Mouse (Mus musculus) liver, embryonic 14.5 days (tissue): Measurements from ENCODE around the gene Efna1. TPM values are rescaled to one million over a fixed set of nuclear protein-coding genes. Genes with fewer than 3 reads are reported as not detected.
A peak's percentile ranks its signal among the peaks of the same experiment; 100 is the strongest.

Experiments
- ATAC-seq: fragments of 200-750 bp; cut with Nextera tagmentation; 2 replicates; pipeline ENCODE4 v1.8.0; 2017; ENCODE audit warnings: moderate number of reproducible peaks, mild to moderate bottlenecking, moderate library complexity; ENCODE audit not compliant: insufficient read depth
- DNase-seq, 3 experiments: peaks; one replicate each; pipeline ENCODE4 v3.0.0-alpha.2; 2012 to 2013; ENCODE audit warnings: low read depth in 3 of 3, low spot score in 3 of 3
- H3K27ac ChIP-seq: fragments of 300-500 bp; sonication (generic); 2 replicates; pipeline ENCODE4 v1.5.1; 2014; ENCODE audit warnings: moderate library complexity, mild to moderate bottlenecking, control low read depth, inconsistent platforms
- H3K27me3 ChIP-seq: fragments of 300-500 bp; sonication (generic); 2 replicates; pipeline ENCODE4 v1.6.1; 2014; ENCODE audit warnings: mild to moderate bottlenecking, low read length, moderate library complexity; ENCODE audit not compliant: control insufficient read depth, insufficient read depth
- H3K36me3 ChIP-seq: fragments of 300-500 bp; sonication (generic); replicated peaks from 2 replicates; pipeline ENCODE4 v1.6.1; 2014; ENCODE audit warnings: low read depth; ENCODE audit not compliant: control insufficient read depth, insufficient read depth
- H3K4me1 ChIP-seq, 2 experiments: fragments of 200-500 bp in 1 of 2; fragments of 300-500 bp in 1 of 2; sonication (generic) in 1 of 2; replicated peaks; 2 replicates each; pipeline ENCODE4 v1.6.1; 2012 to 2014; ENCODE audit warnings: antibody characterized with exemption in 1 of 2, inconsistent platforms in 1 of 2, low read length in 1 of 2; ENCODE audit not compliant: control insufficient read depth in 2 of 2, insufficient read depth in 2 of 2
- H3K4me2 ChIP-seq: fragments of 300-500 bp; sonication (generic); 2 replicates; pipeline ENCODE4 v1.6.1; 2014; ENCODE audit warnings: low read depth, mild to moderate bottlenecking, control low read depth, moderate library complexity
- H3K4me3 ChIP-seq, 2 experiments: fragments of 200-500 bp in 1 of 2; fragments of 300-500 bp in 1 of 2; sonication (generic) in 1 of 2; 2 replicates each; pipeline ENCODE4 v1.5.1; 2012 to 2014; ENCODE audit warnings: low read depth in 2 of 2, low read length in 2 of 2, mild to moderate bottlenecking in 2 of 2, control low read depth in 1 of 2, inconsistent platforms in 1 of 2, moderate library complexity in 1 of 2; ENCODE audit not compliant: insufficient read depth in 1 of 2
- H3K9ac ChIP-seq: fragments of 300-500 bp; sonication (generic); replicated peaks from 2 replicates; pipeline ENCODE4 v1.6.1; 2014; ENCODE audit warnings: mild to moderate bottlenecking, control low read depth, moderate library complexity
- H3K9me3 ChIP-seq: fragments of 300-500 bp; sonication (generic); 2 replicates; pipeline ENCODE4 v1.6.1; 2016; ENCODE audit warnings: low read length, mixed read lengths; ENCODE audit not compliant: control insufficient read depth
- CTCF ChIP-seq: IDR thresholded peaks from 2 replicates; pipeline ENCODE4 v1.5.1; 2016; ENCODE audit warnings: antibody characterized with exemption, low read depth, control low read depth
- EP300 ChIP-seq: IDR thresholded peaks from 2 replicates; pipeline ENCODE4 v1.6.1; 2016; ENCODE audit warnings: antibody characterized with exemption, low read depth
- WGBS: fragments of 180-500 bp; shearing (Covaris S2); extraction: QIAGEN DNeasy Blood & Tissue Kit; methylation state at CpG from one replicate; pipeline ENCODE4 v1.1.7; 2014; ENCODE audit not compliant: insufficient replicate concordance; 5-methylcytosine and 5-hydroxymethylcytosine counted together
- polyA plus RNA-seq, 2 experiments: library from polyadenylated mRNA; depleted of rRNA in 1 of 2; stranded (reverse) in 1 of 2; unstranded in 1 of 2; fragments of >200 nt; fragmentation: Nextera tagmentation in 1 of 2; extraction: Ambion mirVana in 1 of 2; gene quantifications; 2 replicates each; pipeline versions ENCODE4 v1.2.1 to v1.2.3; 2012 to 2014

Gene Efna1
- polyA plus RNA-seq, 2 experiments, result 2.9 to 3.7 TPM

- Histone ChIP-seq H3K27ac (no peak overlapping the region), H3K27me3 (peaks cover 20% of the 10 kb centered on the region), H3K4me3 (no peak overlapping the region), H3K4me2 (no peak overlapping the region), H3K9me3 (no peaks in the 10 kb centered on the region), H3K36me3 (no peaks in the 10 kb centered on the region), H3K9ac (no peak overlapping the region), H3K4me1 (peaks cover 3 to 7% of the 10 kb centered on the region in 2 experiments)
- TF ChIP-seq EP300 (no peak), CTCF (peak; percentile 79)
- ATAC-seq, result no peak
- WGBS, result 55% methylated on average over 9 of the region's 9 CpGs
- peak in 2 of 3 experiments; percentile 44 for DNase-seq
These were observed 38.5 kb downstream of the Efna1 start for GRCm38 (mm10) chr3:89242331-89242895.

- no peaks in the 10 kb centered on the region for H3K27me3 ChIP-seq
- no peak overlapping the region for H3K9ac ChIP-seq
- TF ChIP-seq EP300 (no peak), CTCF (no peak)
- 61% methylated on average over 10 of the region's 12 CpGs for WGBS
- H3K4me3 ChIP-seq, result no peak overlapping the region
- H3K4me1 ChIP-seq, result no peaks in the 10 kb centered on the region
- H3K4me2 ChIP-seq, result no peak overlapping the region
- no peak overlapping the region for H3K27ac ChIP-seq
- H3K36me3 ChIP-seq, result no peaks in the 10 kb centered on the region
- no peak for DNase-seq
- no peak for ATAC-seq
- no peaks in the 10 kb centered on the region for H3K9me3 ChIP-seq
These were observed 42.4 kb downstream of the Efna1 start for GRCm38 (mm10) chr3:89238494-89238893.

GRCm38 (mm10) chr3:89237682-89238081, 43.3 kb downstream of the Efna1 start:
- ATAC-seq, result no peak
- Histone ChIP-seq H3K36me3 (no peaks in the 10 kb centered on the region), H3K4me1 (no peaks in the 10 kb centered on the region), H3K9me3 (no peaks in the 10 kb centered on the region), H3K4me3 (no peak overlapping the region), H3K27me3 (no peaks in the 10 kb centered on the region), H3K27ac (no peak overlapping the region), H3K4me2 (no peak overlapping the region), H3K9ac (no peak overlapping the region)
- no peak for TF ChIP-seq CTCF
- TF ChIP-seq EP300, result no peak
- 72% methylated on average over 21 of the region's 21 CpGs for WGBS
- DNase-seq, result no peak

GRCm38 (mm10) chr3:89236516-89236915, 44.4 kb downstream of the Efna1 start:
- Histone ChIP-seq H3K36me3 (no peaks in the 10 kb centered on the region), H3K27ac (no peak overlapping the region), H3K4me2 (no peak overlapping the region), H3K9me3 (no peaks in the 10 kb centered on the region), H3K4me1 (no peaks in the 10 kb centered on the region), H3K27me3 (no peaks in the 10 kb centered on the region), H3K9ac (no peak overlapping the region), H3K4me3 (no peak overlapping the region)
- ATAC-seq, result no peak
- WGBS, result 78% methylated on average over 10 of the region's 10 CpGs
- TF ChIP-seq CTCF (no peak), EP300 (no peak)
- DNase-seq, result no peak

- no peak for DNase-seq
- H3K36me3 ChIP-seq, result no peaks in the 10 kb centered on the region
- H3K4me2 ChIP-seq, result no peak overlapping the region
- H3K27ac ChIP-seq, result no peak overlapping the region
- TF ChIP-seq EP300, result no peak
- TF ChIP-seq CTCF, result no peak
- H3K4me3 ChIP-seq, result no peak overlapping the region
- ATAC-seq, result no peak
- 40% methylated on average over 14 of the region's 14 CpGs for WGBS
- H3K9ac ChIP-seq, result no peak overlapping the region
- H3K9me3 ChIP-seq, result no peaks in the 10 kb centered on the region
- peaks cover 7% of the 10 kb centered on the region; the same call in 1 of the 2 replicates for H3K27me3 ChIP-seq
- no peaks in the 10 kb centered on the region for H3K4me1 ChIP-seq
These were observed 47.3 kb downstream of the Efna1 start for GRCm38 (mm10) chr3:89233562-89234110.
